Comparison of ENCODE assay signal across 31 mouse cellular contexts in genomic region chr4:59847447-59847846, GRCm38 (mm10). TPM values are rescaled to one million over a fixed set of nuclear protein-coding genes. Genes with fewer than 3 reads are reported as not detected.
A peak's percentile ranks its signal among the peaks of the same experiment; 100 is the strongest.
DNase-seq lines count a peak whose midpoint lies in the region; TF ChIP-seq lines count a peak whose summit lies in the region.
"Had no signal": no experiment of that assay in that cellular context is flagged by ENCODE, and none has a peak within 500 bp of the region (broad histone marks: within the 10 kb centered on the region; RNA-seq: fewer than 3 reads in every experiment).

No protein-coding gene starts in this region.

- in situ Hi-C loops in CH12.LX (cut with MboI; ENCODE audit: low pct_ligation_motif_present, low pct_unique_long_range_greater_than_20kb, low sequenced_read_pairs): loop anchor here (5.0 kb wide), 1 partner anchor 35 kb away; no protein-coding TSS in a partner anchor

- TF ChIP-seq RAD21 in CH12.LX (IDR thresholded peaks at IDR 0.05; ENCODE audit: low read depth, low read length): no peak

- no peak for TF ChIP-seq CTCF in CH12.LX (conservative IDR thresholded peaks at IDR 0.05 in 1 of 2, IDR thresholded peaks at IDR 0.05 in 1 of 2; ENCODE audit: low read depth in 2 of 2, low read length in 2 of 2)
- no peak for TF ChIP-seq CTCF in lung, adult 2 months (IDR thresholded peaks at IDR 0.05; ENCODE audit: insufficient read depth, low read length)

- peaks cover 10 to 49% of the 10 kb centered on the region in 2 experiments for H3K4me1 ChIP-seq in CH12.LX (ENCODE audit: control insufficient read depth in 1 of 2, insufficient read depth in 2 of 2)
- H3K4me1 ChIP-seq in lung, adult 2 months (ENCODE audit: control insufficient read depth, insufficient read depth, low read length): peaks cover 5% of the 10 kb centered on the region

- no peaks in the 10 kb centered on the region for H3K79me2 ChIP-seq in CH12.LX (replicated peaks; ENCODE audit: control insufficient read depth, extremely low read depth, insufficient read depth, poor library complexity, severe bottlenecking)

- no peak overlapping the region for H3K4me3 ChIP-seq in CH12.LX (replicated peaks in 1 of 3; ENCODE audit: low read depth in 2 of 3, low read length in 2 of 3, poor library complexity in 1 of 3)
- no peak overlapping the region for H3K4me3 ChIP-seq in lung, adult 2 months (replicated peaks; ENCODE audit: extremely low read depth, low read depth, low read length)
- H3K4me3 ChIP-seq: embryonic facial prominence, embryonic 10.5 days; embryonic facial prominence, embryonic 15.5 days; gastrocnemius, adult 2 months; heart, embryonic 12.5 days; kidney, embryonic 15.5 days; limb, embryonic 10.5 days; limb, embryonic 15.5 days; liver, embryonic 13.5 days had no signal

- H3K27me3 ChIP-seq in CH12.LX (replicated peaks): no peaks in the 10 kb centered on the region
- H3K27me3 ChIP-seq: embryonic facial prominence, embryonic 15.5 days; heart, embryonic 12.5 days; kidney, embryonic 15.5 days; limb, embryonic 15.5 days; liver, embryonic 13.5 days; Patski had no signal

- H3K4me2 ChIP-seq in CH12.LX (ENCODE audit: insufficient read depth, low read depth, poor library complexity, severe bottlenecking): no peak overlapping the region
- H3K4me2 ChIP-seq: embryonic facial prominence, embryonic 15.5 days; heart, embryonic 12.5 days; hindbrain, embryonic 14.5 days; kidney, embryonic 15.5 days; limb, embryonic 15.5 days; liver, embryonic 13.5 days; midbrain, embryonic 11.5 days had no signal

- H3K36me3 ChIP-seq in CH12.LX (replicated peaks in 1 of 2; ENCODE audit: control insufficient read depth in 1 of 2, insufficient read depth in 1 of 2, low read length in 1 of 2): peaks cover 0 to 62% of the 10 kb centered on the region in 2 experiments
- H3K36me3 ChIP-seq: embryonic facial prominence, embryonic 15.5 days; kidney, embryonic 15.5 days; limb, embryonic 10.5 days; limb, embryonic 15.5 days had no signal

- WGBS in lung, adult 2 months: 74% methylated on average over 5 of the region's 5 CpGs

- peaks cover 6% of the 10 kb centered on the region for H3K9me3 ChIP-seq in CH12.LX (replicated peaks; ENCODE audit: low read length)
- H3K9me3 ChIP-seq: embryonic facial prominence, embryonic 10.5 days; embryonic facial prominence, embryonic 15.5 days; kidney, embryonic 15.5 days; limb, embryonic 10.5 days; limb, embryonic 15.5 days; liver, embryonic 13.5 days had no signal

- TF ChIP-seq EP300 in CH12.LX (IDR thresholded peaks at IDR 0.05; ENCODE audit: low read length): no peak

- no peak overlapping the region for H3K27ac ChIP-seq in CH12.LX (ENCODE audit: insufficient read depth, low read depth)
- H3K27ac ChIP-seq: embryonic facial prominence, embryonic 10.5 days; embryonic facial prominence, embryonic 15.5 days; gastrocnemius, adult 2 months; hindbrain, embryonic 14.5 days; kidney, embryonic 15.5 days; limb, embryonic 10.5 days; limb, embryonic 15.5 days; liver, embryonic 13.5 days; stomach, postnatal 0 days had no signal

- H3K9ac ChIP-seq in CH12.LX (ENCODE audit: insufficient read depth, low read depth): no peak overlapping the region
- H3K9ac ChIP-seq: embryonic facial prominence, embryonic 15.5 days; heart, embryonic 12.5 days; hindbrain, embryonic 14.5 days; kidney, embryonic 15.5 days; limb, embryonic 15.5 days; liver, embryonic 13.5 days had no signal

- dilution Hi-C loops in CH12.LX (cut with MboI; ENCODE audit: extremely low pct_ligation_motif_present, extremely low pct_unique_long_range_greater_than_20kb, low sequenced_read_pairs): no loop called here

- TF ChIP-seq POLR2A in CH12.LX (IDR thresholded peaks at IDR 0.05; ENCODE audit: low read depth, low read length): no peak
- no peak for TF ChIP-seq POLR2A in lung, adult 2 months (IDR thresholded peaks at IDR 0.05; ENCODE audit: borderline replicate concordance, extremely low read depth, low read depth, low read length)

- peak; percentile 67 for DNase-seq in cerebellum, adult 11-12 months
- DNase-seq in cerebellum, postnatal 4 days (ENCODE audit: low spot score in 2 of 2): no peak
- no peak for DNase-seq in CH12.LX (ENCODE audit: extremely low read depth)
- DNase-seq in cerebellum, adult 18-20 months: peak; percentile 55 to 60
- peak; percentile 44 to 64 for DNase-seq in cerebellum, postnatal 10 days
- no peak for DNase-seq in spleen, postnatal 14 days (ENCODE audit: low spot score in 2 of 2)
- no peak for DNase-seq in lung, adult 2 months
- DNase-seq: adrenal gland, postnatal 14 days; gastrocnemius, adult 2 months; gastrocnemius, postnatal 36 days; heart, adult 18-20 months; kidney, adult 11 months; kidney, postnatal 4 days; layer of hippocampus, adult 9-11 months; liver, embryonic 13.5 days; lung, adult 18-20 months; lung, postnatal 10 days; right cerebral cortex, adult 18-20 months; spleen, adult 18-20 months; thymus, adult 2 months; thymus, postnatal 36 days had no signal

TF ChIP-seq in CH12.LX, 34 proteins besides CTCF, POLR2A, EP300 and RAD21:
- TF ChIP-seq HCFC1 (IDR thresholded peaks at IDR 0.05; ENCODE audit: low read depth, low read length) (no peak), IRF4 (IDR thresholded peaks at IDR 0.05; ENCODE audit: low read depth, low read length) (peak; percentile 26; the same call in 1 of the 2 replicates)

RNA-seq across cellular contexts. Expression of gene Snx30, which starts 41.8 kb away (rescaled TPM):
- total RNA-seq in CH12.LX (2012; rRNA removed): 8.1 and 8.4 TPM in 2 replicates
- total RNA-seq in CH12.LX (2014; rRNA removed): 7.9 and 9.7 TPM in 2 replicates
- polyA plus RNA-seq in CH12.LX (2012; ENCODE audit: insufficient read length, low read depth): 15.9 and 16.9 TPM in 2 replicates
- polyA plus RNA-seq in lung, adult 2 months (2012; rRNA removed): 5.1 and 7.0 TPM in 2 replicates

RNA-seq across cellular contexts. Expression of gene Inip, which starts 46.1 kb away (rescaled TPM):
- total RNA-seq in CH12.LX (2012; rRNA removed) (24.3 and 28.9 TPM in 2 replicates), CH12.LX (2014; rRNA removed) (67.1 and 73.2 TPM in 2 replicates)
- polyA plus RNA-seq in CH12.LX (2012; ENCODE audit: insufficient read length, low read depth): 32.5 and 38.5 TPM in 2 replicates
- 6.8 and 8.9 TPM in 2 replicates for polyA plus RNA-seq in lung, adult 2 months (2012; rRNA removed)

Comparison
In these comparisons a context has a peak if more than half of its experiments do, and no peak if none do; other contexts are left out.
1. DNase-seq: peak in cerebellum, adult 11-12 months (single experiment), cerebellum, adult 18-20 months (2 of 2) and cerebellum, postnatal 10 days (2 of 2); none in cerebellum, postnatal 4 days (0 of 2), CH12.LX (single experiment), spleen, postnatal 14 days (0 of 2) and lung, adult 2 months (single experiment).